23 mouse cellular contexts compared by ENCODE assay signal in the genomic region with DNA sequence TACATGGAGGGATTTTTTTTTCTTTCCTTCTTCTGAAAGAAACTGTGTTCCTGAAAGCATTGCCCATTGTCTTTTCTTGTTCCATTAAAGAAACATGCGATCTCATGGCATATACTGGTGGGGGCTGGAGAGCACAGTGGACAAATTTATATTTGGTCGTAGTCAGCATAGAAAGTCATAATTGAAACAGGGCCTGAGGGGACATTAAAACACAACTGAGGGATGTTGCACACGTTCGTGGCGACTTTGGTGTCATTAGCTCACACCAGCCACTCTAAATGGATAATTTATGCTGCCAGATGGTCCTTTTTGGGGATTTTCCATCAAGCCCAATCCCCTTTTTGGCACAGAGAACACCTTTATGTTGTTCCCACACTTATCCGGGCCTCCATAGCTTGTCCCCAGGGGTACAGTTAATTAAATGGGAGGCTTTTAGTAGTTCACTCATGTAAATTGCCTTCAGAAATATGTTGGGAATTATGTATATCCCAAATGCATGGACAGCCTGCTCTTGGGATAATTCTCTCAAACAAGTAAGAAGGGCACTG.
DNase-seq lines count a peak whose midpoint lies in the region; ATAC-seq and TF ChIP-seq lines count a peak whose summit lies in the region.
"Had no signal": no experiment of that assay in that cellular context is flagged by ENCODE, and none has a peak within 500 bp of the region (broad histone marks: within the 10 kb centered on the region; RNA-seq: fewer than 3 reads in every experiment).

No protein-coding gene starts in this region.

- H3K9ac ChIP-seq in midbrain, embryonic 12.5 days (replicated peaks): no peak overlapping the region
- no peak overlapping the region for H3K9ac ChIP-seq in forebrain, embryonic 14.5 days (ENCODE audit: low read length)
- no peak overlapping the region for H3K9ac ChIP-seq in forebrain, postnatal 0 days
- no peak overlapping the region for H3K9ac ChIP-seq in limb, embryonic 13.5 days
- H3K9ac ChIP-seq: embryonic facial prominence, embryonic 15.5 days; liver, embryonic 14.5 days; lung, embryonic 15.5 days; stomach, embryonic 15.5 days had no signal

- 0 out of 2 replicates have a peak, but pooled peaks cover 4% of the 10 kb centered on the region for H3K36me3 ChIP-seq in midbrain, embryonic 12.5 days
- no peaks in the 10 kb centered on the region for H3K36me3 ChIP-seq in midbrain, embryonic 10.5 days
- H3K36me3 ChIP-seq in forebrain, embryonic 14.5 days (ENCODE audit: control insufficient read depth, insufficient read depth, low read length): peaks cover 8% of the 10 kb centered on the region
- H3K36me3 ChIP-seq in forebrain, postnatal 0 days (ENCODE audit: insufficient read depth): no peaks in the 10 kb centered on the region
- H3K36me3 ChIP-seq in limb, embryonic 13.5 days: peaks cover 49% of the 10 kb centered on the region

- 58% methylated on average over 6 of the region's 6 CpGs for WGBS in midbrain, embryonic 12.5 days
- 87% methylated on average over 6 of the region's 6 CpGs for WGBS in midbrain, embryonic 10.5 days
- 18% methylated on average over 6 of the region's 6 CpGs for WGBS in forebrain, embryonic 14.5 days
- 29% methylated on average over 6 of the region's 6 CpGs for WGBS in forebrain, postnatal 0 days
- WGBS in limb, embryonic 13.5 days: 21% methylated on average over 6 of the region's 6 CpGs

- no peaks in the 10 kb centered on the region for H3K9me3 ChIP-seq in midbrain, embryonic 12.5 days
- no peaks in the 10 kb centered on the region for H3K9me3 ChIP-seq in midbrain, embryonic 10.5 days (replicated peaks)
- H3K9me3 ChIP-seq in forebrain, embryonic 14.5 days (replicated peaks; ENCODE audit: control insufficient read depth, low read length): no peaks in the 10 kb centered on the region
- H3K9me3 ChIP-seq in forebrain, postnatal 0 days (ENCODE audit: low read length): no peaks in the 10 kb centered on the region
- H3K9me3 ChIP-seq in limb, embryonic 13.5 days: no peaks in the 10 kb centered on the region
- H3K9me3 ChIP-seq: embryonic facial prominence, embryonic 15.5 days; lung, embryonic 15.5 days; stomach, embryonic 15.5 days had no signal

- 0 out of 2 replicates have a peak, but pooled peaks have one; percentile 53 for ATAC-seq in midbrain, embryonic 12.5 days (ENCODE audit: low FRiP score, low read depth)
- peak; percentile 72 for ATAC-seq in forebrain, embryonic 14.5 days
- ATAC-seq in forebrain, postnatal 0 days: no peak
- no peak for ATAC-seq in limb, embryonic 13.5 days (ENCODE audit: low FRiP score, low read depth)
- ATAC-seq in activated CD4-positive, CD25-positive, alpha-beta regulatory T cell, adult 4 months: no peak
- ATAC-seq: Patski had no signal

- H3K4me1 ChIP-seq in midbrain, embryonic 12.5 days: peaks cover 12% of the 10 kb centered on the region
- peaks cover 6% of the 10 kb centered on the region; the same call in 1 of the 2 replicates for H3K4me1 ChIP-seq in midbrain, embryonic 10.5 days
- H3K4me1 ChIP-seq in forebrain, embryonic 14.5 days (ENCODE audit: control insufficient read depth, insufficient read depth, low read length): peaks cover 19% of the 10 kb centered on the region
- 0 out of 2 replicates have a peak, but pooled peaks cover 16% of the 10 kb centered on the region for H3K4me1 ChIP-seq in forebrain, postnatal 0 days (ENCODE audit: insufficient read depth)
- H3K4me1 ChIP-seq in limb, embryonic 13.5 days: peaks cover 21% of the 10 kb centered on the region
- H3K4me1 ChIP-seq: embryonic facial prominence, embryonic 15.5 days; lung, embryonic 15.5 days; stomach, embryonic 15.5 days had no signal

- no peaks in the 10 kb centered on the region for H3K27me3 ChIP-seq in midbrain, embryonic 12.5 days
- H3K27me3 ChIP-seq in midbrain, embryonic 10.5 days (ENCODE audit: low read depth, poor library complexity, severe bottlenecking): no peaks in the 10 kb centered on the region
- no peaks in the 10 kb centered on the region for H3K27me3 ChIP-seq in forebrain, embryonic 14.5 days (replicated peaks; ENCODE audit: control insufficient read depth, insufficient read depth, low read length)
- no peaks in the 10 kb centered on the region for H3K27me3 ChIP-seq in forebrain, postnatal 0 days (ENCODE audit: insufficient read depth, low read length)
- no peaks in the 10 kb centered on the region for H3K27me3 ChIP-seq in limb, embryonic 13.5 days
- H3K27me3 ChIP-seq: embryonic facial prominence, embryonic 15.5 days; lung, embryonic 15.5 days; Patski; stomach, embryonic 15.5 days had no signal

- H3K4me2 ChIP-seq in midbrain, embryonic 12.5 days (replicated peaks): no peak overlapping the region
- H3K4me2 ChIP-seq in forebrain, embryonic 14.5 days (ENCODE audit: low read length): no peak overlapping the region
- H3K4me2 ChIP-seq in forebrain, postnatal 0 days (ENCODE audit: low read depth): no peak overlapping the region
- no peak overlapping the region for H3K4me2 ChIP-seq in limb, embryonic 13.5 days (replicated peaks)
- H3K4me2 ChIP-seq: embryonic facial prominence, embryonic 15.5 days; heart, embryonic 11.5 days; lung, embryonic 15.5 days; stomach, embryonic 15.5 days had no signal

- no peak overlapping the region for H3K27ac ChIP-seq in midbrain, embryonic 12.5 days (replicated peaks)
- H3K27ac ChIP-seq in midbrain, embryonic 10.5 days (replicated peaks): no peak overlapping the region
- peak overlapping the region; percentile 79 for H3K27ac ChIP-seq in forebrain, embryonic 14.5 days (ENCODE audit: low read depth, low read length)
- no peak overlapping the region for H3K27ac ChIP-seq in forebrain, postnatal 0 days (ENCODE audit: low read depth, low read length)
- H3K27ac ChIP-seq in limb, embryonic 13.5 days: peak overlapping the region; percentile 65; the same call in 1 of the 2 replicates
- H3K27ac ChIP-seq: embryonic facial prominence, embryonic 15.5 days; liver, embryonic 14.5 days; lung, embryonic 15.5 days; stomach, embryonic 15.5 days had no signal

- no peak for DNase-seq in midbrain, embryonic 10.5 days (ENCODE audit: low spot score)
- DNase-seq in forebrain, embryonic 14.5 days (ENCODE audit: low spot score): peak; percentile 90
- DNase-seq in forebrain, postnatal 0 days: peak; percentile 43
- no peak for DNase-seq in adrenal gland, postnatal 4 days (ENCODE audit: low spot score in 2 of 2)
- no peak for DNase-seq in right cerebral cortex, postnatal 4 days
- DNase-seq: adrenal gland, postnatal 10 days; cerebellum, adult 11-12 months; cerebellum, postnatal 25 days; embryo, embryonic 11 days; heart, postnatal 14 days; kidney, adult 9 months; kidney, postnatal 36 days; lung, postnatal 4 days; right cerebral cortex, postnatal 14 days had no signal

- H3K4me3 ChIP-seq in midbrain, embryonic 12.5 days: no peak overlapping the region
- H3K4me3 ChIP-seq in midbrain, embryonic 10.5 days: no peak overlapping the region
- H3K4me3 ChIP-seq in forebrain, embryonic 14.5 days (ENCODE audit: low read depth, low read length): no peak overlapping the region
- no peak overlapping the region for H3K4me3 ChIP-seq in forebrain, postnatal 0 days (ENCODE audit: low read depth, low read length)
- H3K4me3 ChIP-seq in limb, embryonic 13.5 days: no peak overlapping the region
- H3K4me3 ChIP-seq: embryonic facial prominence, embryonic 15.5 days; lung, embryonic 15.5 days; stomach, embryonic 15.5 days had no signal

- no peak for TF ChIP-seq CTCF in forebrain, postnatal 0 days (IDR thresholded peaks at IDR 0.05; ENCODE audit: low read depth)

Comparison
In these comparisons a context has a peak if more than half of its experiments do, and no peak if none do; other contexts are left out.
1. ATAC-seq: peak in midbrain, embryonic 12.5 days (single experiment) and forebrain, embryonic 14.5 days (single experiment); none in forebrain, postnatal 0 days (single experiment), limb, embryonic 13.5 days (single experiment) and activated CD4-positive, CD25-positive, alpha-beta regulatory T cell, adult 4 months (single experiment).
2. H3K27ac ChIP-seq: peak in forebrain, embryonic 14.5 days (single experiment) and limb, embryonic 13.5 days (single experiment); none in midbrain, embryonic 12.5 days (single experiment), midbrain, embryonic 10.5 days (single experiment) and forebrain, postnatal 0 days (single experiment).
3. DNase-seq: peak in forebrain, embryonic 14.5 days (single experiment) and forebrain, postnatal 0 days (single experiment); none in midbrain, embryonic 10.5 days (single experiment), adrenal gland, postnatal 4 days (0 of 2) and right cerebral cortex, postnatal 4 days (single experiment).